Mouse (Mus musculus): ENCODE measurements at regions not wholly inside any gene's neighbourhood (a gene's known extent, or its start where the extent isn't known, plus 50 kb on each side); places are given as distances from the start of the nearest gene placed in this dataset.
"Not testable (repeated sequence)": the region's sequence is repeated elsewhere in the genome, so short reads cannot be mapped to it uniquely, and the experiment has no call there.

DNA sequence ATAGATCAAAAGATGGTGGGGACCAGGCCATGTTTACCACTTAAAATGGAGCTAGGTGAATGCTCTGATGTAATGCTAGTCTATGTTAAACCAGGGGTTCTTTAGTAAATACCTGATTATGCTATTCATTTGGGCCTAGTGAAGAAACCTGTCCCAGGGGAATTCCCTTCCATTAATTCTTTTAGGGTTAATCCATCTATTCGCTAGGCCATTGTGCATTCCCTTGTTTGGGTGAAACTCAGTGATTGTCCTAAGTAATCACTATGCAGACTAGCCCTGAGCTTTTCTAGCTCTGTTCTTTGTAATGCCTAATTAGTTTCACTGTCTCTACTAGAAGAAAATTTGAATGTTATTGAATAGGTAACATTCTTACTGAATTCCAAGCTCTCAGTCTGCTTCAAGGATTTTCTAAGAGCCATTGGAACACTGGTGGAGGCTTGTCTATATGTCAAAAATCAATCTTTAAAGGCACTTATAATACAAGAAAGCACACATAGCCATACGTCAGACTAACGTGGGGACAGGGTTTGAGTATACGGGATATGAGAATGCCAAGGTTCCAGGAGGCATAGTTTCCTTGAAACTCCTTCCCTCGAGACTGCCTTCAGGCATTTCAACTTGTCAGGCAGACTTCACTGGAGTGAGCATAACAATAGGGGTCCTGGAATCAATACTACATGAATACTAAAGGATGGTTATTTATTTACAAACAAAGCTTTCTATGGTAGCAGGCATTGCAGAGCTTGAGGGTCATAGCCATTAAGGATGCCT, 266.9 kb upstream of the 4930578C19Rik start:
- no peak for DNase-seq (ENCODE audit: low spot score in 2 of 2)

DNA sequence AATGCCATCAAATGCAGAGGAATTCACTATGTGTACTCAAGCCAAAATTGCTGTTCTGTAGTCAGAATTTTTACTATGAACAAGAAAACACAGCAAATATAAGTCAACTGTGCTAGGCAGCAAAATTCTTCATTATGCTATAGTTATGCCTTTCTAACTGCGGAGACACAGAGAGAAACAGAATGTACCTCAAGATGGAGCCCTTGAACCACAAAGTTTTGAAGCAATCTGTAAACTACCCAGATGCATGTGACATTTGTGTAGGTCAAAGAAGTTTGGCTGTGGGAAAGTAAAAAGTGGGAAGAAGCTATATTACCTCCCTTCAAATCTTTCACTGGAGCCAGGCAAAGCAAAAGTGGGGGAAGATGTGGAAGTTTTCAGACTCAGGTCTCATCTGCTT, 226.0 kb upstream of the 4930578C19Rik start:
- DNase-seq (ENCODE audit: low spot score in 2 of 2) = peak in 1 of 2 experiments; percentile 1

DNA sequence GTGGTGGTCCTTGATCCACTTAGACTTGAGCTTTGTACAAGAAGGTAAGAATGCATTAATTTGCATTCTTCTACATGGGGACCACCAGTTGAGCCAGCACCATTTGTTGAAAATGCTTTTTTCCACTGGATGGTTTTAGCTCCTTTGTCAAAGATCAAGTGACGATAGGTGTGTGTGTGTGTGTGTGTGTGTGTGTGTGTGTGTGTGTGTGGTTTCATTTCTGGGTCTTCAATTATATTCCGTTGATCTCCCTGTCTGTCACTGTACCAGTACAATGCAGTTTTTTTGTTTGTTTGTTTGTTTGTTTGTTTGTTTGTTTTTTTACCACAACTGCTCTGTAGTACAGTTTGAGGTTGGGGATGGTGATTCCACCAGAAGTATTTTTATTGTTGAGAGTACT, 206.1 kb upstream of the 4930578C19Rik start:
- DNase-seq (ENCODE audit: low spot score in 2 of 2) = not testable (repeated sequence)

DNA sequence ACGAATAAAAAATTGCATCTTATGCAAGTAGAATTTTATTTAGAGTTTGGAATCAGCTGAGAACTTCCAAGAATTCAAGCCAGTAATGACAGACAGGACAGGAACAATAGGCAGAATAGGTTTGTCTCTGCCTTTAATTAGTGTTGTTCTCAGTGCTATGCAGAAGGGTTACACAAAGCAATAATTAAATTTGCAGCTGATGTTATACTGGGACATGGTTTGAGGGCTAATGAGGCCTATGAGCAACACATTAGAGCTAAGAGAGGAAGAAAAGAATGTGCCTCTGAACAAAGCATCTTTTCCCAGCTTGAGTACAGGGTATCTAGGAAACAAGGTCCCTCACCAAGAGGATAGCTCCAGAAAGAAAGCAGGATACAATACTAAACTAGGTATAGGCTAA, 201.9 kb upstream of the 4930578C19Rik start:
- DNase-seq (ENCODE audit: low spot score in 2 of 2) = no peak

DNA sequence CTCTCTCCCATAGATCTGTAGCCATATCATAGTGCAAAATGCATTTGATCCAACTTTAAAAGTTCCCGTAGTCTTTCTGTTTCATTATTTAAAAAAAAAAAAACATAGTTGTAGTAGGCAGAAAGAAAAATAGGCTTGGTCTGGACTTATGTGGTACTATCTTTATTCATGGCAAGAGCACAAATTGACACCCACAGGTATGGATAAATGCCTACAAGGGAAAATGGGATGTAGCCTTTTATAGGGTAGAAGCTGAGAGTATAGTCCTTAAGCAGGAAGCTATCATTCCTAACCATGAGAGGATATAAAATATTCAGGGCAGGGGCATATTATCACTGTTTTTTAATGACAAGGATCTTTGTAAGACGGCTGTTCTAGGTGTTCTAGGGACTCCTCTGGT, 157.4 kb upstream of the 4930578C19Rik start:
- no peak for DNase-seq (ENCODE audit: low spot score in 2 of 2)

All from left cerebral cortex, adult 18-20 months (tissue).